Mouse (Mus musculus) CH12F3 (cell line): Measurements from ENCODE around the gene Unc79.

Experiments used
- in situ Hi-C: fragments of 300-500 bp; cut with MboI; formaldehyde crosslinking; loops from 2 replicates; pipeline ENCODE4 v1.14.3; 2020; ENCODE audit warnings: low sequenced_read_pairs

Gene Unc79

DNA sequence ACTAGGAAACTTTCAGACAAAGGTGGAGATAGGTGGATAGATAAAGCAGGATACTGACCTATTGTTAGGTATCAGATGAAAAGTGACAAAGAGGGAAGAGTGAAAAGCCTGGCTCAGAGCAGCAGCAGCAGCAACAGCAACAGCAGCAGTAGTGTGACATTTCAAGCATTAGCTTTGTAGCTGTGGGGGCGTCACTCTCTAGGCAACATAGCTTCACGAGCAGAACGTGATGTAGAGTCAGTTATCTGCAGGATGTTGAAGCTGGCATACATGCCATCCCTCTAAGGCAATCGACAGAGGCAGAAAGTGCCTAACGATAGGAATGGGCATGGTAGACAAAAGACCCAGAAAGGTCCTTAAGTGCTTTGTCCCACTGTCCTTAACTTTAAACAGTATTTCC is 173.3 kb downstream of the Unc79 start:
- in situ Hi-C loops, result no loop called here

- in situ Hi-C loops, result no loop called here
Measured at GRCm38 (mm10) chr12:103123861-103124260, 175.2 kb downstream of the Unc79 start.

- in situ Hi-C loops, result no loop called here
Measured at GRCm38 (mm10) chr12:103128914-103129313, 180.3 kb downstream of the Unc79 start.

DNA sequence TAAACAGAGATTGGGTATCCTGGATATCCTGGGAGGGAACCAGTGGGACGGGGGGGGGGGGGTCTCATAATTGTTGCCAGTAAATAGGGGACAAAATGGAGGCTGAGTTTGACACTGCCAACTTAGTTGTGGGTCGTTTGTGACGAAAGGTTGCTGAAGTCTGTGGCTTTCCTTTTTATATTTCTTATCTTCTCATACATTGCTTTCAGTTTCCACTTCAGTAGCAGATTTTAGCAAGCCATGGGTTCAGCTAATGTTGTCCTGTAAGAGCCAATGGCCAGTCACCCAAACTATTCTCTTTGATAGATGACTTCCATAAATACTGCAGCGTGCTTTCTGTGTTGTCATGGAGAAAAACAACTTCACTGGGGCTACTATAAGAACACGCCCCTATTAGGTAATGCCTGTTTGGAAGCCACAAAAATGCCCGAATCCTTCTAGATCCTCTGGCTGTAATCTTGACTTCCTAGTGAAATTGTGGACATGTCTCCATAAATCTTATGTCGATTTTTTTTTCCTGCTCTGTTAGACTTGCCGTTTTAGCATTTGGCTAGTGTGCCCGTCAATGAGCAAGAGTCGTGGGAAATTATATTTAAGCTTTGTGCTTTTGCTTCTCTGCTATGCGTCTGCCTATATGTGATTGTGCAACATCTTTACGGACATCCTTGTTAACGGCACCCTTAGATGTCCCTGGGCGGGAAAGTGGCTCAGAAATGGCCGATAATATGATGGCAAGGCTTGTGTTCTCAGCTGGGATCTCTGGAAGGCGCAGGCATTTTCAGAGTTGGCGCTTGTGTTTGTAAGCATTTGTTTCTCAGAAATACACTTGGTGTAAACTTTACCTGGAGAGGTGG is 181.0 kb downstream of the Unc79 start:
- in situ Hi-C loops, result no loop called here

GRCm38 (mm10) chr12:103131419-103131818 is 182.8 kb downstream of the Unc79 start:
- in situ Hi-C loops, result no loop called here

- in situ Hi-C loops, result loop anchor here (10.0 kb wide), 1 partner anchor 162 kb away; no protein-coding TSS in a partner anchor
Measured at GRCm38 (mm10) chr12:103142550-103143010, 193.9 kb downstream of the Unc79 start.

GRCm38 (mm10) chr12:103143798-103144565 is 195.3 kb downstream of the Unc79 start:
- in situ Hi-C loops, result loop anchor here (10.0 kb wide), 1 partner anchor 161 kb away; no protein-coding TSS in a partner anchor

DNA sequence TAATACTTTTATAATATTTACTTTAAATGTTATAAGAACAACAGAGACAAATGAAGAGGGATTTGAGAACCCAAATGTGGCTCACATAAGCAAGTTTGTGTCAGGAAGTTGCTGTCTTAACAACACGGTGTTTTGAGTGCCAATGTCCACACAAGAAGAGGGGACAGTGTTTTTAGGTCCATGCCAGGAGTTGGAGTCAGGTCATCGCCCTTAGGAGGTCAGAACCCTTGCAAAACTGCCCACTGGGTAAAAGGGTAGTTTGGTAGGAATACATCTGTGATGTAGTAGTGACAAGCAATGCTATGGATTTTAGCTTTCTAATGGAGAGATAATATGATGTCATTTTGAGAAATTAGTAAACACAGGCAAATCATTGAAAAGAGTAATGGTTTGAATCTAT is 201.6 kb downstream of the Unc79 start:
- in situ Hi-C loops, result no loop called here

DNA sequence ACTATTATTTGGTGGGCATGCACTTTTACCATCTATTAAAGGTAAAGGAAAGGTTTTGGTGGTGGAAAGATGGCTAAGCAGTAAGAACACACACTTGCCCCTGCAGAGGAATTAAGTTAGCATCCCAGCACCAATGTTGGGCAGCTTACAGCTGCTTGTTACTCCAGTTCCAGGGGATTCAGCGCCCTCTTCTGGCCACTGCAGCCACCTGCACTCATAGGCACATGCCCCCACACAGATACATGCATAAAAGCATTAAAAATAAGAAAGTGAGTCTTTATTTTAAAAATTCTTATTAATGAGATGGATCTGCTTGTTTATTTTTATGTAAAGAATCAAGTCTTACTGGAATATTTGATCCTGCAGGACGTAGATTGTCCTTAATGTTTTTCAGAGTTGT is 206.3 kb downstream of the Unc79 start:
- in situ Hi-C loops, result no loop called here

- in situ Hi-C loops, result no loop called here
Measured at GRCm38 (mm10) chr12:103155406-103155805, 206.7 kb downstream of the Unc79 start.

DNA sequence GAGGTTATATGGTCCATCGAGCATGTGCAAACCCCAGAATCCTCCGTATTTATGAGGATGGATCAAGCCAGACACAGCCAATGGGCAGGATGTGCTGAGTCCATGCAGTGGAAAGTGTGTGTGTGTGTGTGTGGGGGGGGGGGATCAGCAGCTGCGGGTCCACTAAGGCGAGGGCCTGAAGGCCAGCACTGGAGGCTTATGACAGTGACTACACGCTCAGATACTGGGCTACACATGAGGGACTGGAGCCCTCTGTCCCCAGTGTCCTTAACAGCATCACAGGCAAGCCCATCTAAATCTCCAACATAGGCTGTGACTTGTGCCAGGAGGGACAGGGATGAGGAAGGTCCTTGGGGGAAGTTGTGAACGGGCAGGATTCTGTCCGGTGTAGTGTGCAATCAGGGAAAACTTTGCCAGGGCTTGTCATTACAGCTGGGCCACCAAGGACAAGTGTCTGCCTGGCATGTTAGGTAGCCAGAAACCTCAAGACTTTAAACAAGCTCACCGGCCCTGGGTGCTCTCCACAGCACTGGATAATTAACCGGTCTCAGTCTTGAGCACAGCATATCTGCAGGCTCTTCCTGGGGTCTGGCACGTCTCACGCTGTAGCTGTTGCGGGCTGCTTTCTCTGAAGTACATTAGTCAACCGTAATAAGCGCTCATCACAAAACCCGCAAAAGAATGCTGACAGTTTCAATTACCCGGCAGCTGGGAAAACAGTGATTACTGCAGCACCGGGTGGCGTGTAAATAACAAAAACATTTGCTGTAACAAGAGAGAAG is 208.7 kb downstream of the Unc79 start:
- in situ Hi-C loops, result no loop called here

DNA sequence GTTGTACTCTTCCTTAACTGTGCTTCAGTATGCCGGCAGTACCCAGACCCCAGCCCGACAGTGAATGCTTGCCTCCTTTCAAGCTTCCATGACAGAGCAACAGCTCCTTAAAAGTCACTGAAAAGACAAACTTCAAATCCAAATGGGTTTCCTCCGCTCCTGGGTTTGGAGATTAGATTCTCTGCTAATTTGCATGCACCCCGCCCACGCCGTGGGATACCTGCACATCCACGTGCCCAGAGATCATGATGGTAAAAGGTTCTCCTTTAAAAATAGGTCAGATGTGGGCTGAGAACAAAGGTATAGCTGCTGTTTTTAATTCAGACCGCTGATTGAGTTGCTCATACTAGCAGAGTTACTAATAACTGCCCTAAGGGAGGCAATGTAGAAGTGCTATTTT is 210.4 kb downstream of the Unc79 start:
- in situ Hi-C loops, result no loop called here

DNA sequence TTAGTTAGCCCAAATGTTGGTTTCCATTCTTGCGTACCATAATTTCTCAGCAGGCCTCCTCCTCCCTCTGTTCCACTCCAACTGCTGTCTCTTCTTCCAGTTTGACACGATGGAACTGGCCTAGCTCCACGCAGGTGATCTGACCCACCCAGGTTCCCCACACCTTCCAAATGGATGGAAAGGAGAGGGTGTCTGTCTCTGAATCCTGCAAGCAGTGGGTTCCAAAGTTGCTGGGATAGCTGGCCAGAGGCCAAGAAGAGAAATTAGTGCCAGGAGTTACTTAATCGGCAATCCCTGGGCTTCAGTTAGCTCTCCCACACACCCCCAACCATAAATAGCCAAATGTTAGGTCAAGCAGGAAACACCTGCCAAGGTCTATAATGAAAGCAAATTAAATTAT is 212.1 kb downstream of the Unc79 start:
- in situ Hi-C loops, result no loop called here

DNA sequence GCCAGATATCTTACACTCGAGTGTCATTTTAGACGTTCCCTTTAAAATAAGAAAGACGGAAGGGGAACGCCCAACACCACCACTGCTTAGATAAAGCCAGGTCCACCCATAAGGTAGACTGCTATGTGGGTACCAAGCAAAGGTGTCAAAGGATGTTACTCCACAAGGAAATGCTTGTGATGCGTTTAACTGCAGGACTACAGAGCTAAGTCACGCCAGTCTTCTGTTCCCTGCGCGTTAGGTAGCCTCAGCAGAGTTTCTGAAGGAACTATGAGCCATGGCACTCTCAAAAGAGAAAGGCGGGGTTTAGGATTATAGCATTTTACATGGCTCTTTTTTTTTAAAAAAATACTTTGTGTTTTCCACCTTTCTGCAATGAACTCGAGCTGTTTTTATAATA is 214.9 kb downstream of the Unc79 start:
- in situ Hi-C loops, result no loop called here

DNA sequence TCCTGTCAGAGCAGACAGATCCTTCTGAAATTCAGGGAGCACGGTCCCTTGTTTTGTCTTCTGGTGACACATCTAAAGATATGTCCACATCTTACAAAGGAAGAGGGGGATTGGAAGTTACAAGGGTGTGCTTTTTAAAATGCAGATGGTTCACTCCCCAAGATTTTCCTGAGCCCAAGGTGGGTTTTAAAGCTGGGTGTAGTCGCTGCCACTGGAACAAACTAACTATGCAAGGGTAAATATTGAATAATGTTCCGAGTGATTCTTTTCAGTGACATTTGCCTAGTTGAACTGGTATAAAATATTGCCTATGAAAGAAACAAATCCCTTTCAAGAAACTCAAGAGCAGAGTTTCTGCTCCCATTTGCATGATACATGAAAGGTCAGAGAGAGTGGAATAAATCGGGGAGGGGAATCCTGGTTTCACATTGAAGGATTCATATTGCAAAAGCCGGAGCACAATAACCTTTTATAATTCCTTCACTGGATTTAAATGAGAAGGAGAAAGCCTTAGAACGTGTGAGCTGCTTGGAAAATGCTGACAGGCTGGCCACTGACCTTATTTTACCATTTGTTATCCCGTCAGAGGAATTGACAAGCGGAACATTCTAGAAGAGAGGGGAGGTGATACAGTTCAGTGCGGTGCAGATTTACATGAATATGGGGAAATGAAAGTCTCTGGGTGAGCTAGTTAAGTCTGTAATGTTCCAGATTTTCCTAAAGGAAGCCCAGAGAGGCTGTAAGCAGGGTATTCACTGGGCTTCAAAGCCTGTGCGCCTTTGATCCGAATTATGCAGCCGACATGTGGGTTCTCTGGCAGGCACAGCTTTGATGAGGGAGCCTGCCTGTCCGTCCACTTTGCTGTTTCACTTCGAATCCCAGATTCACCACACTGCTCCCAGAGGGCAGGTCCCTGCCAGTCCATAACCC is 215.7 kb downstream of the Unc79 start:
- in situ Hi-C loops, result no loop called here

- in situ Hi-C loops, result no loop called here
Measured at GRCm38 (mm10) chr12:103168892-103169291, 220.2 kb downstream of the Unc79 start.

GRCm38 (mm10) chr12:103183057-103183456 is 234.4 kb downstream of the Unc79 start:
- in situ Hi-C loops, result no loop called here

DNA sequence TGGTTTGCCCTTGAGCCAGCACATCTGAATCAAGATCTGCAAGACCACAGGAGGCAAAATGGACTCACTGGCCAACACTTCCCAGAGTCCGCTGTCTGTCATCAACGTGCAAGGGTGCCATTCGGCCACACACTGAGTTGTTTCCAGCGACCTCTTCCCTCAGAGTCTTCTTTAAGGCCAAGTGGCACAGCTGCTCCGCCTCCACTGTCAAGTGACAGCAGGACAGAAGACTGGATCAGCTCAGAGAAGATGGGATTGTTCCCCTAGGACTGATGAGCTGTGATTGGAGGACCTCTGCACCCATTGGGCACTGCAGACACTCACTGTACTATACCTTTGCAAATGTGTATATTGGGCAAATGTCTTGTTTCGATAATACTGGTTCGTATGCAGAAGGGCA is 238.4 kb downstream of the Unc79 start:
- in situ Hi-C loops, result no loop called here

- in situ Hi-C loops, result no loop called here
Measured at GRCm38 (mm10) chr12:103188223-103188622, 239.6 kb downstream of the Unc79 start.

DNA sequence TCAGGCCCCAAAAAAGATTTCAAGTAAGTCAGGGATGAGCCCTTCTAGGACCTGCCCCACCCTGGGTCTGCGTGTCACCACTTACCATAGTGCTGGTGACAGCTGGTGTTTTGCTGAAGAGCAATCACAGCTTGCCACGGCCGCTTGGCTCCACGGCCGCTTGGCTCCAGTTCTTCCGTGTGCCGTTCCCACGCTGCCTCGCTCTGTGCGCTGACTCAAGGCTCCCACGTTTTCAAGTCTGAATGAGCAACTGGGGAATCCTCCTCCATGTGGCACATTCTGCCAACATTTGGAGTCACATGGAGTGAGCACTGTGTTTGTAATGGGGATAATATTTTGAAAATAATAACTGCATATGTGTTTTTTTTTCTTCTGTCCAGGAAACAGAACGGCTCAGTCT is 241.1 kb downstream of the Unc79 start:
- in situ Hi-C loops, result no loop called here
